Mouse (Mus musculus) thymus, adult 2 months (tissue): Measurements from ENCODE around the gene Mcemp1. TPM values are rescaled to one million over a fixed set of nuclear protein-coding genes. Genes with fewer than 3 reads are reported as not detected.
A peak's percentile ranks its signal among the peaks of the same experiment; 100 is the strongest.

Experiments
- DNase-seq: peaks from one replicate; pipeline ENCODE4 v3.0.0; 2021
- H3K27ac ChIP-seq: fragments of 200-500 bp; 2 replicates; pipeline ENCODE4 v1.5.1; 2012; ENCODE audit warnings: low read length, control low read depth; ENCODE audit not compliant: control insufficient read depth, insufficient read depth
- H3K27me3 ChIP-seq: fragments of 200-500 bp; 2 replicates; pipeline ENCODE4 v1.6.1; 2012; ENCODE audit warnings: mild to moderate bottlenecking, low read length, moderate library complexity, mixed read lengths; ENCODE audit not compliant: control insufficient read depth, insufficient read depth
- H3K36me3 ChIP-seq: fragments of 200-500 bp; 2 replicates; pipeline ENCODE4 v1.6.1; 2012; ENCODE audit warnings: mild to moderate bottlenecking, low read length, moderate library complexity; ENCODE audit not compliant: control insufficient read depth, insufficient read depth
- H3K4me1 ChIP-seq: fragments of 200-500 bp; replicated peaks from 2 replicates; pipeline ENCODE4 v1.6.1; 2012; ENCODE audit warnings: low read length; ENCODE audit not compliant: control insufficient read depth, insufficient read depth
- H3K4me3 ChIP-seq: fragments of 200-500 bp; 2 replicates; pipeline ENCODE4 v1.5.1; 2012; ENCODE audit warnings: mild to moderate bottlenecking, low read length, control low read depth, moderate library complexity; ENCODE audit not compliant: control insufficient read depth, insufficient read depth
- CTCF ChIP-seq: fragments of 200-500 bp; IDR thresholded peaks from 2 replicates; pipeline ENCODE4 v1.5.1; 2012; ENCODE audit warnings: mild to moderate bottlenecking, control low read depth, low read length, moderate library complexity, borderline replicate concordance; ENCODE audit not compliant: control insufficient read depth, poor library complexity, insufficient read depth; ENCODE audit errors: extremely low read depth
- POLR2A ChIP-seq: fragments of 200-500 bp; IDR thresholded peaks from 2 replicates; pipeline ENCODE4 v1.6.1; 2012; ENCODE audit warnings: mild to moderate bottlenecking, low read length, control low read depth, moderate library complexity; ENCODE audit not compliant: control insufficient read depth, poor library complexity, insufficient read depth; ENCODE audit errors: extremely low read depth
- WGBS: fragments of 180-500 bp; shearing (Covaris S2); methylation state at CpG from one replicate; pipeline ENCODE4 v1.1.7; 2018; 5-methylcytosine and 5-hydroxymethylcytosine counted together
- polyA plus RNA-seq: library from polyadenylated mRNA; depleted of rRNA; stranded (reverse); fragments of >200 nt; gene quantifications from 2 replicates; pipeline ENCODE4 v1.2.3, GENCODE M21; 2012; rRNA removed

The Mcemp1 gene
- polyA plus RNA-seq, 1 experiment = 2.1 TPM

DNA sequence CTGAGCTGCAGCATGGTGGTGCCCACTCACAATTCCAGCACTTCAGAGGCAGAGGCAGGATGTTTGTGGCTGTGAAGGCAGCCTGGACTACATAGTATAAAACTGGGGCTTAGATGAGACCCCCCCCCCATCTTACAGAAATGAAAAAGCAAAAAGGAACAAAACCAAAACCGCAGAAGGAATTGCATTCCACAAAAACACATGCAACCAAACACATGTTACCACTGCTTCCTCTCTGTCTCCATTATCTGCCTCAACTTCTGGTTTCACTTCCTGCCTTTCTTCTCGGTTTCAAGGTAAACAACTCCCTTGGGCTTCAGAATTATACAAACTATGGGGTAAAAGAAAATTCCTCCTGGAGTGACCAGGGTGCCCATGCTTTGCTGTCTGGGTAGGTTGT lies 46.1 kb downstream of the Mcemp1 start:
- H3K36me3 ChIP-seq = no peaks in the 10 kb centered on the region
- H3K4me3 ChIP-seq = no peak overlapping the region
- no peaks in the 10 kb centered on the region for H3K27me3 ChIP-seq
- WGBS = 2% methylated on average over 2 of the region's 2 CpGs
- peak overlapping the region; percentile 19; the same call in 1 of the 2 replicates for H3K27ac ChIP-seq
- TF ChIP-seq POLR2A (no peak), CTCF (no peak)
- no peak for DNase-seq
- H3K4me1 ChIP-seq = peaks cover 12% of the 10 kb centered on the region

DNA sequence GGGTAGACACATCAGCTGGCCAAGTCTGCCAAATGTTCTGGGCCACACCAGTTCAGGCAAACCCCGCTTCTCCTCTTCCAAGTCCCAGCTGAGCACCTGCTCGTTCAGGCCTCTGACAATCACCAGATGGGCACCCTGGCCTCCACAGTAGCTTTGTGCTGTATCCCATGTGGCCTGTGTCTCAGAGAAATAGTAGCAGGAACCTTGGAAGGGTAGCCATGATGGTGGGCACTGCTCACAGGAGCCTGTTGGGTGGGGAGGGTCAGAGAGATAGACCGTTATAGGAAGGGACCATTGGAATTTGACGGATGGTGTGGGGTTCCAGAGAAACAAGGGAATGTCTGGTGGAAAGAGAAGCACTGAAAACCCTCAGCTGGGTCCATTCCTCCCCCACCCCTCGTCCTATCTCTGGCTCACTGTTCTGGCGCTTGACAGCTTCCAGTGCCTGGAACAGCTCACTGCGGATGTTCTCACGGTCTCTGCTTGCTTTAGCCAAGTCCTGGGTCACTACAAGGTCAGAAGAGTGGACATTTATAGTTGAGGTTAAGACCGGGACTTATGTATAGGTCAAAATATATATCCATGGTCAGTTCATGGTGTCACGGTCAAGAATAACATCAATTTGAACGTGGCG lies 51.9 kb downstream of the Mcemp1 start:
- WGBS = 93% methylated on average over 12 of the region's 12 CpGs
- Histone ChIP-seq H3K36me3 (no peaks in the 10 kb centered on the region), H3K4me3 (no peak overlapping the region), H3K4me1 (no peaks in the 10 kb centered on the region), H3K27ac (no peak overlapping the region), H3K27me3 (no peaks in the 10 kb centered on the region)
- TF ChIP-seq CTCF (no peak), POLR2A (no peak)
- no peak for DNase-seq

DNA sequence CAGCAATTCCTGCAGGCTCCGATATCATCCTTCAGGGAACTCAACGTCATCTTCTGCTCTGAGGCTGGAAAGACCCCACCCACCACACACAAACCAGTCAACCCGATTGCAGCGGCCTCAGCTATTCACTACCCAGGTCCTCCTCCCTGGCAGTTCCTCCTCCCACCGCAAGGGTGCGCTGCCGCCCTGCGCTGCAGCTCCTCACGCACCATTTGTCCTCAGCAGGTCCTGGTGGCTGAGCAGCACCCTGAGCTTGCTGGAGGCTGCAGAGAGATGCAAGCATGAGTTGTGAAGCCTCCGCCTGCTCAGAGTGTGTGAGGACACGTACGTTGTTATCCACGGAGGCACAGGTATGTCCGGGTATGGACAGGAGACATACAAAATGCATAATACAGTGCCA lies 53.0 kb downstream of the Mcemp1 start:
- 28% methylated on average over 14 of the region's 14 CpGs for WGBS

More for the DNA sequence above, 53.0 kb downstream of the Mcemp1 start:
- no peak for TF ChIP-seq POLR2A
- peak; percentile 97 for TF ChIP-seq CTCF
- H3K4me1 ChIP-seq = no peaks in the 10 kb centered on the region
- no peak overlapping the region for H3K4me3 ChIP-seq
- H3K27ac ChIP-seq = no peak overlapping the region
- peak; percentile 82 for DNase-seq
- no peaks in the 10 kb centered on the region for H3K27me3 ChIP-seq
- no peaks in the 10 kb centered on the region for H3K36me3 ChIP-seq

Other genes starting within 250 kb of the Mcemp1 start
- gene Pex11g, start 198.1 kb upstream of the Mcemp1 start, polyA plus RNA-seq = 3.1 TPM in 2 replicates
- gene Tex45, start 194.9 kb upstream of the Mcemp1 start, polyA plus RNA-seq = 0.20 TPM in 1 of 2 replicates, not detected in the other
- gene Zfp358, start 172.6 kb upstream of the Mcemp1 start, polyA plus RNA-seq = 75.9 and 76.7 TPM in 2 replicates
- gene Mcoln1, start 165.3 kb upstream of the Mcemp1 start, polyA plus RNA-seq = 312 and 481 TPM in 2 replicates
- 56.1 and 61.6 TPM in 2 replicates for gene Pnpla6, start 150.4 kb upstream of the Mcemp1 start, polyA plus RNA-seq
- not detected in 2 replicates for gene C330021F23Rik, start 97.8 kb upstream of the Mcemp1 start, polyA plus RNA-seq
- gene Camsap3, start 78.5 kb upstream of the Mcemp1 start, polyA plus RNA-seq = 2.6 and 2.7 TPM in 2 replicates
- 128 and 133 TPM in 2 replicates for gene Xab2, start 44.4 kb upstream of the Mcemp1 start, polyA plus RNA-seq
- gene Pet100, start 44.2 kb upstream of the Mcemp1 start, polyA plus RNA-seq = 4.7 and 6.9 TPM in 2 replicates
- 0.34 and 0.84 TPM in 2 replicates for gene Pcp2, start 40.2 kb upstream of the Mcemp1 start, polyA plus RNA-seq
- gene Stxbp2, start 34.8 kb upstream of the Mcemp1 start, polyA plus RNA-seq = 260 and 262 TPM in 2 replicates
- gene Retn, start 10.0 kb upstream of the Mcemp1 start, polyA plus RNA-seq = 15.3 and 16.9 TPM in 2 replicates
- 9.8 and 14.0 TPM in 2 replicates for gene Fcor, start 6.6 kb downstream of the Mcemp1 start, polyA plus RNA-seq
- 42.3 and 46.4 TPM in 2 replicates for gene Trappc5, start 10.5 kb downstream of the Mcemp1 start, polyA plus RNA-seq
- gene Fcer2a, start 28.4 kb downstream of the Mcemp1 start, polyA plus RNA-seq = 5.8 and 8.0 TPM in 2 replicates
- gene Clec4g, start 54.9 kb downstream of the Mcemp1 start, polyA plus RNA-seq = 0.09 TPM in 1 of 2 replicates, not detected in the other
- gene Cd209a, start 83.2 kb downstream of the Mcemp1 start, polyA plus RNA-seq = 0.89 and 2.2 TPM in 2 replicates
- gene Cd209e, start 188.6 kb downstream of the Mcemp1 start, polyA plus RNA-seq = 0.60 and 0.81 TPM in 2 replicates
- gene Cd209d, start 212.8 kb downstream of the Mcemp1 start, polyA plus RNA-seq = 3.1 and 4.3 TPM in 2 replicates